In genomic region chr9:41599874-41600273, GRCm38 (mm10) we compare ENCODE assay signal across 14 mouse cellular contexts.
A peak's percentile ranks its signal among the peaks of the same experiment; 100 is the strongest.
DNase-seq lines count a peak whose midpoint lies in the region; ATAC-seq lines count a peak whose summit lies in the region.
"Had no signal": no experiment of that assay in that cellular context is flagged by ENCODE, and none has a peak within 500 bp of the region (broad histone marks: within the 10 kb centered on the region; RNA-seq: fewer than 3 reads in every experiment).

No protein-coding gene starts in this region.

- H3K36me3 ChIP-seq in neural tube, embryonic 13.5 days: no peaks in the 10 kb centered on the region
- no peaks in the 10 kb centered on the region for H3K36me3 ChIP-seq in forebrain, embryonic 16.5 days (ENCODE audit: control insufficient read depth, insufficient read depth)
- H3K36me3 ChIP-seq in limb, embryonic 11.5 days (ENCODE audit: control insufficient read depth, insufficient read depth, low read length): no peaks in the 10 kb centered on the region
- H3K36me3 ChIP-seq in neural tube, embryonic 15.5 days: no peaks in the 10 kb centered on the region

- H3K4me2 ChIP-seq in neural tube, embryonic 13.5 days: no peak overlapping the region
- H3K4me2 ChIP-seq in forebrain, embryonic 16.5 days (ENCODE audit: low read length): no peak overlapping the region
- no peak overlapping the region for H3K4me2 ChIP-seq in limb, embryonic 11.5 days (ENCODE audit: low read depth, severe bottlenecking)
- H3K4me2 ChIP-seq in neural tube, embryonic 15.5 days: no peak overlapping the region

- H3K27me3 ChIP-seq in neural tube, embryonic 13.5 days: no peaks in the 10 kb centered on the region
- H3K27me3 ChIP-seq in forebrain, embryonic 16.5 days (replicated peaks; ENCODE audit: control insufficient read depth, insufficient read depth, low read length): no peaks in the 10 kb centered on the region
- H3K27me3 ChIP-seq in limb, embryonic 11.5 days (ENCODE audit: control insufficient read depth, insufficient read depth, low read length): no peaks in the 10 kb centered on the region
- H3K27me3 ChIP-seq in neural tube, embryonic 15.5 days (replicated peaks): no peaks in the 10 kb centered on the region

- ATAC-seq in neural tube, embryonic 13.5 days (ENCODE audit: low read depth): no peak
- no peak for ATAC-seq in forebrain, embryonic 16.5 days
- no peak for ATAC-seq in limb, embryonic 11.5 days (ENCODE audit: insufficient number of reproducible peaks, low FRiP score, low TSS enrichment, low read depth)
- no peak for ATAC-seq in neural tube, embryonic 15.5 days (ENCODE audit: low FRiP score)

- 50% methylated on average over 1 of the region's 1 CpGs for WGBS in neural tube, embryonic 13.5 days
- WGBS in forebrain, embryonic 16.5 days: 25% methylated on average over 1 of the region's 1 CpGs
- 60% methylated on average over 1 of the region's 1 CpGs for WGBS in limb, embryonic 11.5 days
- 47% methylated on average over 1 of the region's 1 CpGs for WGBS in neural tube, embryonic 15.5 days

- H3K4me3 ChIP-seq in neural tube, embryonic 13.5 days: no peak overlapping the region
- H3K4me3 ChIP-seq in forebrain, embryonic 16.5 days (replicated peaks; ENCODE audit: low read length): no peak overlapping the region
- H3K4me3 ChIP-seq in limb, embryonic 11.5 days (ENCODE audit: low read depth, low read length): no peak overlapping the region
- no peak overlapping the region for H3K4me3 ChIP-seq in neural tube, embryonic 15.5 days (replicated peaks)
- H3K4me3 ChIP-seq: left cerebral cortex, adult 2 months had no signal

- H3K9ac ChIP-seq in neural tube, embryonic 13.5 days: no peak overlapping the region
- no peak overlapping the region for H3K9ac ChIP-seq in forebrain, embryonic 16.5 days (replicated peaks; ENCODE audit: low read depth, low read length)
- no peak overlapping the region for H3K9ac ChIP-seq in limb, embryonic 11.5 days (ENCODE audit: low read length)
- no peak overlapping the region for H3K9ac ChIP-seq in neural tube, embryonic 15.5 days (replicated peaks)

- peak overlapping the region; percentile 43; the same call in 1 of the 2 replicates for H3K27ac ChIP-seq in neural tube, embryonic 13.5 days (replicated peaks)
- H3K27ac ChIP-seq in forebrain, embryonic 16.5 days (ENCODE audit: low read length): peak overlapping the region; percentile 43
- H3K27ac ChIP-seq in limb, embryonic 11.5 days (replicated peaks; ENCODE audit: low read depth, low read length): 0 out of 2 replicates have a peak overlapping the region, but pooled peaks have one; percentile 33
- H3K27ac ChIP-seq in neural tube, embryonic 15.5 days (replicated peaks): peak overlapping the region; percentile 23; the same call in 1 of the 2 replicates

- H3K9me3 ChIP-seq in neural tube, embryonic 13.5 days: no peaks in the 10 kb centered on the region
- H3K9me3 ChIP-seq in forebrain, embryonic 16.5 days (ENCODE audit: control insufficient read depth, low read length): no peaks in the 10 kb centered on the region
- no peaks in the 10 kb centered on the region for H3K9me3 ChIP-seq in limb, embryonic 11.5 days (ENCODE audit: control insufficient read depth, low read length)
- no peaks in the 10 kb centered on the region for H3K9me3 ChIP-seq in neural tube, embryonic 15.5 days (replicated peaks)

- peaks cover 50% of the 10 kb centered on the region for H3K4me1 ChIP-seq in neural tube, embryonic 13.5 days (replicated peaks)
- H3K4me1 ChIP-seq in forebrain, embryonic 16.5 days (replicated peaks; ENCODE audit: control insufficient read depth, insufficient read depth, low read length): peaks cover 51% of the 10 kb centered on the region
- H3K4me1 ChIP-seq in limb, embryonic 11.5 days (ENCODE audit: control insufficient read depth, insufficient read depth, low read length): peaks cover 7% of the 10 kb centered on the region
- peaks cover 29% of the 10 kb centered on the region for H3K4me1 ChIP-seq in neural tube, embryonic 15.5 days

- no peak for DNase-seq in neural tube, embryonic 10.5 days (ENCODE audit: extremely low spot score, low spot score)
- DNase-seq in limb, embryonic 11.5 days (ENCODE audit: low spot score): no peak
- no peak for DNase-seq in spleen, adult 18-20 months
- no peak for DNase-seq in adrenal gland, postnatal 14 days
- DNase-seq in cerebellum, postnatal 10 days: no peak
- DNase-seq: adrenal gland, postnatal 10 days; cerebellum, postnatal 14 days; liver; lung, adult 18-20 months; lung, postnatal 36 days had no signal
